Mouse (Mus musculus) left cerebral cortex, adult 11 months (tissue): ENCODE data around the gene Tbx2.

Experiments
- DNase-seq: peaks from one replicate; pipeline ENCODE4 v3.0.0; 2022; ENCODE audit warnings: low spot score

Tbx2 gene

GRCm38 (mm10) chr11:85825823-85826222, 6.5 kb upstream of the Tbx2 start:
- no peak for DNase-seq

- no peak for DNase-seq
Observed at GRCm38 (mm10) chr11:85827342-85827741, 5.0 kb upstream of the Tbx2 start.

GRCm38 (mm10) chr11:85828691-85829519, 3.4 kb upstream of the Tbx2 start:
- no peak for DNase-seq

GRCm38 (mm10) chr11:85829520-85830440, 2.6 kb upstream of the Tbx2 start:
- DNase-seq: no peak

- no peak for DNase-seq
Observed at GRCm38 (mm10) chr11:85830901-85831341, 1.4 kb upstream of the Tbx2 start.

- no peak for DNase-seq
Observed at GRCm38 (mm10) chr11:85831656-85832230, 608 bp upstream of the Tbx2 start.

- DNase-seq: no peak
Observed at GRCm38 (mm10) chr11:85833081-85833521, 750 bp downstream of the Tbx2 start.

GRCm38 (mm10) chr11:85833761-85834385, 1.5 kb downstream of the Tbx2 start:
- no peak for DNase-seq

GRCm38 (mm10) chr11:85834386-85834931, 2.1 kb downstream of the Tbx2 start:
- DNase-seq: no peak

- DNase-seq: no peak
Observed at GRCm38 (mm10) chr11:85835001-85835752, 2.8 kb downstream of the Tbx2 start.

- DNase-seq: no peak
Observed at GRCm38 (mm10) chr11:85835753-85836522, 3.6 kb downstream of the Tbx2 start.

GRCm38 (mm10) chr11:85836523-85837290, 4.4 kb downstream of the Tbx2 start:
- no peak for DNase-seq

- no peak for DNase-seq
Observed at GRCm38 (mm10) chr11:85837291-85837647, 4.9 kb downstream of the Tbx2 start.

GRCm38 (mm10) chr11:85837648-85838423, 5.5 kb downstream of the Tbx2 start:
- DNase-seq: no peak

- DNase-seq: no peak
Observed at GRCm38 (mm10) chr11:85838424-85839257, 6.3 kb downstream of the Tbx2 start.

- DNase-seq: no peak
Observed at GRCm38 (mm10) chr11:85839258-85840030, 7.1 kb downstream of the Tbx2 start.
